In genomic region chr10:5823291-5823739, GRCm38 (mm10) we compare ENCODE assay signal across 8 mouse cellular contexts. TPM values are rescaled to one million over a fixed set of nuclear protein-coding genes. Genes with fewer than 3 reads are reported as not detected.
A peak's percentile ranks its signal among the peaks of the same experiment; 100 is the strongest.
DNase-seq lines count a peak whose midpoint lies in the region; ATAC-seq and TF ChIP-seq lines count a peak whose summit lies in the region.

No protein-coding gene starts in this region.

- H3K27ac ChIP-seq in heart, postnatal 0 days (ENCODE audit: low read depth) = peak overlapping the region; percentile 93
- H3K27ac ChIP-seq in liver, embryonic 16.5 days (ENCODE audit: low read length) = peak overlapping the region; percentile 91

- H3K9me3 ChIP-seq in erythroblast, embryonic 14.5 days (ENCODE audit: control insufficient read depth, low read length) = peaks cover 8% of the 10 kb centered on the region
- H3K9me3 ChIP-seq in heart, postnatal 0 days (replicated peaks; ENCODE audit: control insufficient read depth, low read length) = no peaks in the 10 kb centered on the region
- H3K9me3 ChIP-seq in liver, embryonic 16.5 days (replicated peaks; ENCODE audit: control insufficient read depth, low read length) = no peaks in the 10 kb centered on the region

- H3K4me1 ChIP-seq in erythroblast, embryonic 14.5 days (ENCODE audit: control insufficient read depth) = peaks cover 51% of the 10 kb centered on the region
- H3K4me1 ChIP-seq in heart, postnatal 0 days (ENCODE audit: control insufficient read depth, insufficient read depth) = peaks cover 11% of the 10 kb centered on the region
- H3K4me1 ChIP-seq in liver, embryonic 16.5 days (ENCODE audit: control insufficient read depth, low read depth, low read length) = peaks cover 22% of the 10 kb centered on the region

- WGBS in heart, postnatal 0 days = under 1% methylated on average over 37 of the region's 37 CpGs
- WGBS in liver, embryonic 16.5 days (ENCODE audit: insufficient replicate concordance) = under 1% methylated on average over 37 of the region's 37 CpGs

- TF ChIP-seq EP300 in heart, postnatal 0 days (IDR thresholded peaks at IDR 0.05; ENCODE audit: low read depth) = no peak

- no peak for ATAC-seq in erythroblast, adult 5-6 weeks (replicated peaks; ENCODE audit: low FRiP score, poor library complexity, severe bottlenecking)
- no peak; the same call in 1 of the 2 replicates for ATAC-seq in heart, postnatal 0 days (ENCODE audit: insufficient read depth, low read depth)
- ATAC-seq in liver, embryonic 16.5 days (ENCODE audit: low read depth) = peak; percentile 1
- no peak for ATAC-seq in CD4-positive, CD25-positive, alpha-beta regulatory T cell, adult 4 months

- H3K36me3 ChIP-seq in erythroblast, embryonic 14.5 days (ENCODE audit: control insufficient read depth) = peaks cover 41% of the 10 kb centered on the region
- peaks cover 19% of the 10 kb centered on the region for H3K36me3 ChIP-seq in heart, postnatal 0 days (replicated peaks; ENCODE audit: control insufficient read depth, insufficient read depth, low read length)
- H3K36me3 ChIP-seq in liver, embryonic 16.5 days (ENCODE audit: control insufficient read depth, insufficient read depth) = peaks cover 18% of the 10 kb centered on the region

- no peak for TF ChIP-seq CTCF in heart, postnatal 0 days (IDR thresholded peaks at IDR 0.05; ENCODE audit: low read depth)

- DNase-seq in right cerebral cortex, postnatal 10 days (ENCODE audit: low spot score in 2 of 2) = peak; percentile 44 to 53
- DNase-seq in right cerebral cortex, postnatal 4 days = no peak
- no peak for DNase-seq in heart, postnatal 0 days (ENCODE audit: low spot score)
- DNase-seq in spleen, postnatal 4 days (ENCODE audit: low spot score in 2 of 2) = no peak

- peak overlapping the region; percentile 93 for H3K9ac ChIP-seq in heart, postnatal 0 days (replicated peaks; ENCODE audit: low read depth, low read length)
- peak overlapping the region; percentile 97 for H3K9ac ChIP-seq in liver, embryonic 16.5 days (ENCODE audit: low read depth, low read length)

- H3K4me3 ChIP-seq in erythroblast, embryonic 14.5 days (replicated peaks) = peak overlapping the region; percentile 98
- peak overlapping the region; percentile 83 for H3K4me3 ChIP-seq in heart, postnatal 0 days (ENCODE audit: low read depth, low read length)
- peak overlapping the region; percentile 97 for H3K4me3 ChIP-seq in liver, embryonic 16.5 days (ENCODE audit: low read depth, low read length)

- no peaks in the 10 kb centered on the region for H3K27me3 ChIP-seq in erythroblast, embryonic 14.5 days (ENCODE audit: control insufficient read depth)
- H3K27me3 ChIP-seq in heart, postnatal 0 days (ENCODE audit: control insufficient read depth, insufficient read depth, low read length) = no peaks in the 10 kb centered on the region
- no peaks in the 10 kb centered on the region for H3K27me3 ChIP-seq in liver, embryonic 16.5 days (ENCODE audit: control insufficient read depth, insufficient read depth, low read depth, low read length)

- peak overlapping the region; percentile 88 for H3K4me2 ChIP-seq in heart, postnatal 0 days (ENCODE audit: low read depth, low read length)
- H3K4me2 ChIP-seq in liver, embryonic 16.5 days (ENCODE audit: low read depth, low read length) = peak overlapping the region; percentile 65

RNA-seq across cellular contexts. Expression of gene Mtrf1l, which starts 0.4 kb away (rescaled TPM):
- polyA plus RNA-seq in erythroblast, embryonic 14.5 days (2012) = 0.15 and 0.25 TPM in 2 replicates
- total RNA-seq in erythroblast, adult 5-6 weeks (2015; ENCODE audit: low replicate concordance) = 1.7 and 20.2 TPM in 2 replicates
- total RNA-seq in erythroblast, adult 5-6 weeks (2017; ENCODE audit: low replicate concordance) = 8.6 and 19.3 TPM in 2 replicates
- 12.9 and 15.6 TPM in 2 replicates for total RNA-seq in heart, postnatal 0 days (2014; rRNA removed; ENCODE audit: low replicate concordance)
- polyA plus RNA-seq in heart, postnatal 0 days (2015; fragmentation: Nextera tagmentation; extraction: Ambion mirVana) = 9.5 and 11.4 TPM in 2 replicates
- polyA plus RNA-seq in liver, embryonic 16.5 days (2015; fragmentation: Nextera tagmentation; extraction: Ambion mirVana) = 4.9 and 6.3 TPM in 2 replicates
- polyA plus RNA-seq in CD4-positive, CD25-positive, alpha-beta regulatory T cell, adult 4 months (2017; shearing (Covaris generic)) = 1 to 10 TPM; 7.3 to 8.0 TPM

RNA-seq across cellular contexts. Expression of gene Fbxo5, which starts 17.9 kb away (rescaled TPM):
- polyA plus RNA-seq in erythroblast, embryonic 14.5 days (2012) = 2.7 and 3.4 TPM in 2 replicates
- total RNA-seq in erythroblast, adult 5-6 weeks (2015; ENCODE audit: low replicate concordance) = 36.2 and 37.9 TPM in 2 replicates
- 23.9 and 53.4 TPM in 2 replicates for total RNA-seq in erythroblast, adult 5-6 weeks (2017; ENCODE audit: low replicate concordance)
- 11.0 and 11.2 TPM in 2 replicates for total RNA-seq in heart, postnatal 0 days (2014; rRNA removed; ENCODE audit: low replicate concordance)
- 11.4 and 12.7 TPM in 2 replicates for polyA plus RNA-seq in heart, postnatal 0 days (2015; fragmentation: Nextera tagmentation; extraction: Ambion mirVana)
- 78.7 and 92.7 TPM in 2 replicates for polyA plus RNA-seq in liver, embryonic 16.5 days (2015; fragmentation: Nextera tagmentation; extraction: Ambion mirVana)
- 10 to 100 TPM; 12.5 to 18.1 TPM for polyA plus RNA-seq in CD4-positive, CD25-positive, alpha-beta regulatory T cell, adult 4 months (2017; shearing (Covaris generic))

Comparison
In these comparisons a context has a peak if more than half of its experiments do, and no peak if none do; other contexts are left out.
1. DNase-seq: peak in right cerebral cortex, postnatal 10 days (2 of 2); none in right cerebral cortex, postnatal 4 days (single experiment), heart, postnatal 0 days (single experiment) and spleen, postnatal 4 days (0 of 2).
2. Peak in every context shown above with its lines, with median percentiles within 50 percentile points of each other: H3K4me3 ChIP-seq.